Mouse (Mus musculus) splenic B cell, adult 2 months (primary cell): ENCODE measurements around the gene BC051019.
A peak's percentile ranks its signal among the peaks of the same experiment; 100 is the strongest.

Experiments used
- DNase-seq: peaks from one replicate; pipeline ENCODE4 v3.0.0-alpha.2; 2011; ENCODE audit warnings: low read depth, low spot score
- H3K27me3 ChIP-seq: 2 replicates; pipeline ENCODE4 v1.6.1; 2012; ENCODE audit warnings: mild to moderate bottlenecking, low read length, moderate library complexity, mixed read lengths; ENCODE audit not compliant: control insufficient read depth, poor library complexity, insufficient read depth, severe bottlenecking
- H3K36me3 ChIP-seq: 2 replicates; pipeline ENCODE4 v1.6.1; 2012; ENCODE audit warnings: mild to moderate bottlenecking, low read length, moderate library complexity, mixed read lengths; ENCODE audit not compliant: control insufficient read depth, poor library complexity, insufficient read depth, severe bottlenecking

Gene BC051019

DNA sequence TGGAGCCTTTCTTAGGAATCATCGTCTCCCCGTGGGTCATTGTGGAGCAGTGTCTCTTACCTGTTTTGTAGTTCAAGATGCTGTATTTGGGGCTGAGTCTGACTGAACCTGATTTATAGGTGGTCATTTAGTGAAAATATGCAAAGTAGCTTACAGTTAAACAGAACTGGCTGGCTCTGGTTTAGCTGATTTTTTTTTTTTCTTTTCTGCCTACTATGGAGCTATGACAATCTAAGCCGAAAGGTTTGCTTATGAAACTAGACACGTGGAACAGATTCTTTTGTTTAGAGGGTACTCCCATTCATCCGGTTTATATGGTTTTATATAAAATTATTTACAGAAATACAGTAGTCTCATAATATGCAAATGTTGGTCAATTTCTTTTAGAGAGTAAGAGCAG is 8.0 kb upstream of the BC051019 start, which contains the start of gene Ascl3:
TSS of gene Ascl3 (minus strand) at position 101 of the 400 bp plus-strand sequence.
- no peak for DNase-seq
- Histone ChIP-seq H3K27me3 (no peaks in the 10 kb centered on the region), H3K36me3 (peaks cover 2% of the 10 kb centered on the region; the same call in 1 of the 2 replicates)

DNA sequence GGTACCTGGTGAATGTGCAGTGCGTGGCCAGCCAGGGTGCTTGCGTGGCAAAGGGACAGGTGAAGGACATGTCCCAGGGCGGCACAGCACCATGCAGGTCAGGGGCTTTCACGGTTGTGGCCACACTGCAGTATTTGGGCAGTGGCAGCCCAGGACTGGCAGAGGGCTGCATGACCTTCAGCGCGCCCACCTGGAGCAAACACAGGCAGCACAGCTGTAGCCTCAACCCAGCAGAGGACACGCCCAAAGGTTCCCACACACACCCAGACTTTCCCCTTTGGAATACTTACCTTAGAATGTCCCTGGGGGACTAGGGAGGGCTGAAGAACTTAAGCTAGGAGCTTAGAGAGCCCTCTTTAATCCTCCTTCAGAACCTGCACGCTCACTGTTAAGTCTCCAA is 536 bp downstream of the BC051019 start:
- DNase-seq, result no peak
- Histone ChIP-seq H3K27me3 (no peaks in the 10 kb centered on the region), H3K36me3 (no peaks in the 10 kb centered on the region)

DNA sequence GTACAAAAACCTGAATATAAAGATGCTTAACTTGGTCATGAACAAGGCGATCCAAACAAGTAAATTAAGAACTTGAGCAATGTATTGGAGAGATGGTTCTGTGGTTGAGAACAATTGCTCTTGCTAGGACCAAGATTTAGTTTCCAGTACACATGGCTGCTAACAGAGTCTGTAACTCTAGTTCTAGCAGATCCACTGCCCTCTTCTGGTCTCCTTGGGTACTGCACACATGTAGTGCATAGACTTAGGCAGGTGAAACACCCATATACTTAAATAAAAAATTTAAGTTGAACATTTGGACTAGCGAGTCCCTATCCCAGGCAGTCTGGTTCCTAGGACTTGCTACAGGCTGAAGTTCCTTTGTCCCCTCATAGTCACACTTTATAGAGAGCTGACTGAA is 1.0 kb downstream of the BC051019 start:
- DNase-seq, result peak; percentile 27
- Histone ChIP-seq H3K27me3 (no peaks in the 10 kb centered on the region), H3K36me3 (no peaks in the 10 kb centered on the region)

DNA sequence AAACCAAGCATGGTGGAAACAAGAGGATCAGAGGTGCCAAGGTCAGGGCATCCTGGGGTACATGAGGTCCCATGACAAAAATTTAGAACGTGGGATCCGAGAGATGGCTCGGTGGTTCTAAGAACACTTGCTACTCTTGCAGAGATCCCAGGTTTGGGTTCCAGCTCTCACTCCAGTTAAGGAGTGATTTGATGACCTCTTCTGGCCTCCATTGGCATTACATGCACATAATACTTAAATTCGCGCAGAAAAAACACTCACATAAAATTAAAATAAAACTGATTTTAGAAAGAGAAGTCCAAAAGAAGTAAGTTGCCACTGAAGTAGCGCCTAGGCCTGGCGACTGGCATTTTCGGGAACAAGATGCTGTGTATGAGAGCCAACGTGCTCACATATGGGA is 4.4 kb downstream of the BC051019 start:
- DNase-seq, result peak; percentile 19
- no peaks in the 10 kb centered on the region for H3K36me3 ChIP-seq
- H3K27me3 ChIP-seq, result no peaks in the 10 kb centered on the region

DNA sequence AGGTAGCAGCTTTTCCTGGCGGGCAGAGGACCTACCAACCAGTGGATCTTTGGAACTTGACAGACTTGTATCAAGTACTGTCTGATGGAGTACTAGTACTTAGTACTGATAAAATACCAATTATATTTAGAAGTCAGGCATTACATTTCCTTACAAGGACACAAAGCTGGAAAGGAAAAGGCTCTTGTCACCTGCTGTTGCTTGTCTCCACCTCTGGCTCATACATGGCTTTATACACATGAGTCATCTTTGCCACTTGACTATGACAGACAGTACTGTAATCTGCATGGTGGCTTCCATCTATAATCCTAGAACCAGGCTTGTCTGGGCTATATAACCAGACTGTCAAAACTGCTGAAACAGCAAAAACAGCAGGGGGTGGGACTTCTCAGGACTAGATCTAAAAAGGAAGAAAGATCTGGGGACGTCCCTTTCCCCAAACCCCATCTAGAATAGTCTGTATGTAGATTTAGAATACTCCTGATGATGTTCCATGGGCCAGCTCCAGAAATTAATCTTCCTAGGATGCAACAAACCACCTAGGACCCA is 10.1 kb downstream of the BC051019 start:
- Histone ChIP-seq H3K36me3 (peaks cover 5% of the 10 kb centered on the region; the same call in 1 of the 2 replicates), H3K27me3 (no peaks in the 10 kb centered on the region)
- DNase-seq, result no peak

GRCm38 (mm10) chr7:109712198-109712597 is 11.5 kb downstream of the BC051019 start:
- H3K27me3 ChIP-seq, result no peaks in the 10 kb centered on the region
- H3K36me3 ChIP-seq, result peaks cover 8% of the 10 kb centered on the region; the same call in 1 of the 2 replicates
- DNase-seq, result no peak

DNA sequence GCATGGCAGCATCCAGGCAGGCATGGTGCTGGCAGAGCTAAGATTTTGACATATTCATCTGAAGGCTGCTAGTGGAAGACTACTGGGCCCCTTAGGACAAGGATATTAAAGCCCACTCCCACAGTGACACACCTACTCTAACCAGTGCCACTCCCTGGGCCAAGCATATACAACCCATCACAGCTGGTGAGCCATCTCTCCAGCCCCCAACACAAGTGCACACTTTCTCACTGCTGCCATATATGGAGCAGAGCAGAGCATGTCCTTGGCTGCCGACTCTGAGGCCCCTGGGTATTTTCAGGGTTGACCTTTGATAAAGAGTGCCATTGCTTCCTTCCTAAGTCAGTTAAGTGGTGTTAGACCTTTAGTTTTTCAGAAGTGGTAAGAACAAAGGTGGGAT is 13.6 kb downstream of the BC051019 start:
- no peak for DNase-seq
- Histone ChIP-seq H3K27me3 (no peaks in the 10 kb centered on the region), H3K36me3 (peaks cover 8% of the 10 kb centered on the region; the same call in 1 of the 2 replicates)

GRCm38 (mm10) chr7:109708961-109709382 is 14.7 kb downstream of the BC051019 start:
- H3K36me3 ChIP-seq, result peaks cover 8% of the 10 kb centered on the region; the same call in 1 of the 2 replicates
- DNase-seq, result no peak
- no peaks in the 10 kb centered on the region for H3K27me3 ChIP-seq

DNA sequence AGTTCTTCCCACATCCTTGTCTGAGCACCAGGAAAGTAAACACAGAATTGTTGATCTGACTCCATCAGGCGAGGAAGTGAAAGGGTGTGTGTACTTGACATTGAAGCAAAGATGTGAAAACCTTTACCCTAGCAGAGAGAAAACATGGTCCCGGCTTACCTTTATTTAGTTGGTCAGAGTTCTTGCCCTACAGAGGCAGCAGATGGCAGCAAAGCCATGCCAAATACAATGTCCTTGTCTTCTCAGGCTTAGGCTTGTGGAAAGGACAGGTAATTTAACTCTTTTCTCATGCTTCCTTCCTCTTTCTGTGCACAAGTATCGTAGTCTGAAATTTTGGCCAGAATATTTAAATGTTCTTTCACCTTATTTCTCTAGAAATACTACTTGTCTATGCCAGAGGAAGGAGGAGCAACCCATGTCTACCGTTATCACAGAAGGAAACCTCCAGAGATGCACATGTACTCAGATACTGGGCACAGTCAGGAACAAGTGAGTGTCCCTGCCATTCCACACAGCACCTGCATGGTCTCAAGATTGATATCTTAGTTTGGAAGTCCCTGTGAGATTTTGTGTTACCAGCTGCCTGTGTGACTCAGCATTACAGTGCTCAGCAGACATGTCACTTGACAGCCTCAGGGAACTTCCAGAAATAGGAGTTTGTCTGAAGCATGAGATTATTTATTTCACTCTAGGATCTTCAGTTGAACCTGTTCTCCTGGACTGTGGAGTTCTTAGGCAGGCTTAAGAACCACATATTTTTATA is 16.4 kb downstream of the BC051019 start:
- Histone ChIP-seq H3K27me3 (no peaks in the 10 kb centered on the region), H3K36me3 (peaks cover 6% of the 10 kb centered on the region; the same call in 1 of the 2 replicates)
- DNase-seq, result peak; percentile 73

DNA sequence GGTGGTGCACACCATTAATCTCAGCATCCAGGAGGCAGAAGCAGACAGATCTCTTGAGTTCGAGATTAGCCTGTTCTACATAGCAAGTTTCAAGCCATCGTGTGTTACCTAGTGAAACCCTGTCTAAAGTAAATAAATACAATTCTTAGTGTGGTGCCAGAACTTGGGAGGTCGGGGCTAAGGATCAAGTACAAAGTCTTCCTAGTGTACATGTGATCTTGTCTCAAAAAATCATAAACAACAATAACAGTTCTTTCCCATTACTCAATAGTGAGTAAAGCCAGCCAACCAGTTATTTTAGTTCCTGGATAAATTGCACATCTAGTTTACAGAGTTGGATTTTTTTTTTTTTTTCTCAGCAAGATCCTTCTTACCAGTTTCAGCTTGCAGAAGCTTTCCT is 19.2 kb downstream of the BC051019 start:
- no peaks in the 10 kb centered on the region for H3K27me3 ChIP-seq
- DNase-seq, result no peak
- H3K36me3 ChIP-seq, result peaks cover 3% of the 10 kb centered on the region; the same call in 1 of the 2 replicates

- no peaks in the 10 kb centered on the region for H3K27me3 ChIP-seq
- H3K36me3 ChIP-seq, result peaks cover 3% of the 10 kb centered on the region; the same call in 1 of the 2 replicates
- DNase-seq, result no peak
Observed at GRCm38 (mm10) chr7:109704016-109704377, 19.7 kb downstream of the BC051019 start.

GRCm38 (mm10) chr7:109703190-109704015 is 20.2 kb downstream of the BC051019 start, which contains the start of the genes St5 and Akip1:
TSS of gene St5 (minus strand) at chr7:109703605.
TSS of gene Akip1 (plus strand) at chr7:109703690.
- Histone ChIP-seq H3K27me3 (no peaks in the 10 kb centered on the region), H3K36me3 (peaks cover 2% of the 10 kb centered on the region; the same call in 1 of the 2 replicates)
- peak; percentile 94 for DNase-seq

GRCm38 (mm10) chr7:109702721-109703120 is 20.9 kb downstream of the BC051019 start:
- DNase-seq, result no peak
- Histone ChIP-seq H3K27me3 (no peaks in the 10 kb centered on the region), H3K36me3 (no peaks in the 10 kb centered on the region; the same call in 1 of the 2 replicates)

- no peaks in the 10 kb centered on the region for H3K36me3 ChIP-seq
- no peaks in the 10 kb centered on the region for H3K27me3 ChIP-seq
- DNase-seq, result peak; percentile 15
Observed at GRCm38 (mm10) chr7:109700213-109700612, 23.4 kb downstream of the BC051019 start.
